Mouse (Mus musculus): ENCODE measurements around the gene E2f7.
A peak's percentile ranks its signal among the peaks of the same experiment; 100 is the strongest.

E2f7 gene

GRCm38 (mm10) chr10:110781772-110782171 lies 36.5 kb downstream of the E2f7 start:
- no peak for DNase-seq

- no peak for DNase-seq
These were observed 37.4 kb downstream of the E2f7 start for GRCm38 (mm10) chr10:110782655-110783054.

- no peak for DNase-seq
These were observed 43.0 kb downstream of the E2f7 start for GRCm38 (mm10) chr10:110788049-110788752.

DNA sequence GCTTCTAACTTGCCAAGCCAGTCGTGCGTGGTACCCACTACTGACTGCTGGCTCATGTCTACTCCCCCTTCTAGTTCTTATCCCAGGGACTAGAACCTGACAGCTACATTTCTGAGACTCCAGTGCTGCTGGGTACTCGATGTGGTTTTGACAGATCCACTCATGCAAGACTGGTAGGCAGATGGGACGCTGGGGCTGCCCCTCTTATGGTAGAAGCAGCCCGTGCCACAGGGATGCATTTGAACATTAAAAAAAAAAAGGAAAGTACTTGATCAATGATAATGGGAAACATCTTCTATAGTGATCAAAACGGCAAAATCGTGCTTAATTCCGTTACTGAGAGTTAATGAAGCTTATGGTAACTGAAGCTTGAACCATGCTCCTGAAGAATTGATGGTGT lies 44.4 kb downstream of the E2f7 start:
- DNase-seq: no peak

- DNase-seq: no peak
These were observed 48.0 kb downstream of the E2f7 start for GRCm38 (mm10) chr10:110793150-110793787.

GRCm38 (mm10) chr10:110794564-110795205 lies 49.4 kb downstream of the E2f7 start:
- peak; percentile 28 for DNase-seq

- DNase-seq: no peak
These were observed 50.1 kb downstream of the E2f7 start for GRCm38 (mm10) chr10:110795206-110795796.

GRCm38 (mm10) chr10:110801296-110801695 lies 56.1 kb downstream of the E2f7 start:
- DNase-seq: no peak

GRCm38 (mm10) chr10:110804279-110805024 lies 59.2 kb downstream of the E2f7 start:
- no peak for DNase-seq

DNA sequence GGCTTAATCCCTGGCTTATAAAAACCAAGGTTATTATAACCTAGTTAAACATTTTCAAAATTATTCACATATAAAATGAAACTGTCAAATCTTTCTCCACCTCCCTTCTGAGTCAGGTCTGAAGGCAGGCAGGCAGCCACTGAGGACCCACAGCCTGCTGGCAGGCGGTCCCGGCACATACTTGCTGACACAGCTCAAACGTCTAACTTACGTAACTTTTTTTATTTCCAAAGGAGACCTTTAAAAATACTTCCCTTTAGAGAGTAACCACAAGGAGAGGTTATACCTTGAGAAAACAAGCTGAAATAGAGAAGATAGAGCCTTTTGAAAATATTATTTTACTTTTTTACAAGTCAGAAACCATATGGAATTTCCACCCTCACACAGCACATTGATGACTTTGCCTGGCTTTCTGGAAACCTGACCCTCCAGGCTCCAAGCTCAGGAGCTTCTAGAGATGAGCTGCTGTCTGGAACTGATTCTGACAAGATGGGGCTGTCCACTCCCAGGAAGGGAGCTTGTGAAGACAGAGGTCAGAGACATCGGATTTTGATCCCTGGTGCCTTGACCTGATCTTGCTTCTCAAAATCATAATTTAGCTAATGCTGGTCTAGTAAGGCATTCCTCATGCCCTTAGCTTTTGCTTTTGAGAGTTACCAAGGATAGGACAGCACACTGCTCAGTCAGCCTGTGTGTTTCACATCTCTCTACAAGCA lies 59.9 kb downstream of the E2f7 start:
- DNase-seq: no peak

DNA sequence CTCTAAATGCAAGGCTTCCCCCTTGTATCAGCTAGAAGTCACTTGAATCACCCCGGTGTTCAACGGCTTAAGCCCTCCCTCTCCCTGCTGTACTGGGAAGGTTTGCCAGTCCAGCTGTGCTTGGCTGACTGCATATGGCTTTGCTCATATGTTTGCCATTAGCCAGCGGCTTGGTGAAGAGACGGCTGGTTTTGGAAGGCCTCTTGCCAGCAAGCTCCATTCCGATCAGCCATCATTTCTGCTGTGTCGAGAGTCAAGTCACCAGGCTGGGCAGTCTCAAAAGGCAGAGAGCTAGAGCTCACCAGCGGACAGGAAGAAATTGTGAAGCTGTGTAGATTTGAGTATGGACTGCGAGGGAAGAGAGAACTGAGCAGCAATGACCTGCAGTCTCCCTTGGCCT lies 61.2 kb downstream of the E2f7 start:
- DNase-seq: no peak

- DNase-seq: no peak
These were observed 65.3 kb downstream of the E2f7 start for GRCm38 (mm10) chr10:110810528-110810927.

GRCm38 (mm10) chr10:110811209-110811861 lies 66.1 kb downstream of the E2f7 start:
- no peak for DNase-seq

DNA sequence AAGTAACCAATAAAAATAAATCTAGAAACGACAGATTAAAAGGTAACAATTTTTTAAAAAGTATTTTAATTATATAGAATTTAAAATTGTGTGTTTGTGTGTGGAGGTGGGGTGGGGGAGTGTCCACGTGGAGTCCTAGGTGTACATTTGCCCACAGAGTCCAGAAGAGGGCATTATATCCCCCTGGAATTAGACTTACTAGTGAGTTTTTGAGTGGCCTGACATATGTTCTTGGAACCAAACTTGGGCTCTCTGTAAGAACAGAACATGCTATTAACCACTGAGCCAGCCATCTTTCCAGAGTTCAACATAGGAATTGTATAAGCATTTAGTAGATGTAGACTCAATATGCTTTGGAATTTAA lies 66.6 kb downstream of the E2f7 start:
- DNase-seq: no peak

DNA sequence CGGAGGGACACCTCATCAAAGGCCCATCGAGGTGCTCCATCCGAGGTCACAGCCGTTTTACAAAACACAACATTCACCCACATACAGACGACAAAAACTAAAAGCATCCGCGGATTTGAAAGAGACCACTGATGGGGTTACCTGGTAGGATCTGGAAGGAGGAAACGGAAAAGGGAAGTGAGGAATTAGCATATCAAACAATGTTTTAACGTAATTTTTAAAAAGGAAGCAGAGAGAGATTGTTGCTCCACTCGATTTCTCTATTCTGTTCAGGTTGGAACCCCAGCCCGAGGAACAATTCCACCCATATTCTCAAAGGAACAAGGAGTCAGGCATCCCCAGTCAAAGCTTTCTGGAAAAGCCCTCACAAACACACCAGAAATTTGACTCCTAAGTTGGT lies 75.9 kb downstream of the E2f7 start:
- no peak for DNase-seq

- DNase-seq: no peak
These were observed 76.5 kb downstream of the E2f7 start for GRCm38 (mm10) chr10:110821692-110822091.

DNA sequence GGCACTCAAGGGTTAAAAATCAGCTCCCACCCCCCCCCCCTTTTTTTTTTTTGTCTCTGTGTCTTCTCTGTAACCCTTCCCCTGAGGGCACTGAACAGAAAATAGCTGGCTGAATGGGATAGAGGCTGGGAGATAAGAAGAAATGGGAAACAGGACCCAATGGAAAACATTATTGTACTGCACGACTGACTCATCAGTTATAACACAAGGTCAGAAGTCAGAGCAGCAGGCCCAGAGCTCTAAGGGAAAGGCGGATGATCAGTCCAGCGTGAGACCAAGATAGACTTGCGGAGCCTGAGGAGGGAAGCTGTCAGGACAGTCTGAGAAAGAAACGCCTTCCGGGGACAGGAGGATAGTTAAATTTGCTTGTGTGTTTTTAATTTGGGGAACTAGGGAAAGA lies 87.1 kb downstream of the E2f7 start:
- no peak for DNase-seq

DNA sequence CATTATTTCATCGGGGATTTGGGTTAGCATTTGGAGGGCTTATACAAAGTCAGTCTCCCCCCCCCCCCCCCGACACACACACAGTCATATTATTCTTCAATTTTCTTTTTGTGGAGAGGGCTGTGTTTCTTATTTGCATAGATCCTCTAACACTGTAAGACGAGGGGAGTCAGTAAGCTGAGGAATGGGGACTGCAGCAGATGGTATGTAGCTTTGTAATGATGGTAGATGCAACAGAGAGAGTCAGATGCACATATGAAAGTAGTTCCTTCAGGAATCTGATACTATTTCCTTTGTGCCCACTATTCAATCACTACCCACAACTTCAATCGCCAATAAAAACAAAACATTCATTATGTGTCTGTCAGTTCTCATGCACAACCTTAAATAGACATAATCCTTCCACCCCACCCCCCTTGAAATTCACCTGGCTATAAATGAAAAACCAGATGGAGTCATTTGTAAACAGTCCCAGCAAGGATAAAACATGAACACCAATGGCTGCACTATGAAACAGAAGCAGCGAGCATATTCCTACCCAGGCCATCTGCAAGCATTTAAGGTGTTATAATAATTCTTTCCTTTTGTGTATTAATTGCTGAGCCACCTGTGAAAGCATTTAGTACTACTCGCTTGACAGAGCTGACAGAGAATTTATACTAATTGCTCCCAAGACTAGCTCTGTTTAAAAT lies 90.0 kb downstream of the E2f7 start:
- no peak for DNase-seq

Data from right cerebral cortex, postnatal 14 days (tissue).